Mouse (Mus musculus) ES-E14 (cell line): Measurements from ENCODE around the gene Clstn3.

Experiments used
- MAFK ChIP-seq: IDR thresholded peaks from 2 replicates; pipeline ENCODE4 v1.6.1; 2014; ENCODE audit warnings: mild to moderate bottlenecking, low read depth, low read length, inconsistent platforms; ENCODE audit not compliant: insufficient read depth
- ZNF384 ChIP-seq: IDR thresholded peaks from 2 replicates; pipeline ENCODE4 v1.6.1; 2012; ENCODE audit warnings: low read depth, low read length, inconsistent platforms

- TF ChIP-seq MAFK (no peak), ZNF384 (no peak)
Measured at GRCm38 (mm10) chr6:124505028-124505427, 40.4 kb upstream of the Clstn3 start.
